Mouse (Mus musculus) MEL (cell line): ENCODE data around the gene Acbd7. TPM values are rescaled to one million over a fixed set of nuclear protein-coding genes. Genes with fewer than 3 reads are reported as not detected.

ENCODE experiments used
- DNase-seq: peaks from one replicate; pipeline ENCODE4 v3.0.0; 2011; ENCODE audit warnings: low read depth, low spot score
- H3K27ac ChIP-seq: 2 replicates; pipeline ENCODE4 v1.5.1; 2012; ENCODE audit warnings: low read depth, mild to moderate bottlenecking, control low read depth, low read length, moderate library complexity; ENCODE audit not compliant: control insufficient read depth
- H3K27me3 ChIP-seq, 2 experiments: fragments of 150-350 bp in 1 of 2; sonication (generic) in 1 of 2; 2 replicates each; pipeline ENCODE4 v1.6.1; 2012; ENCODE audit warnings: low read length in 2 of 2, mild to moderate bottlenecking in 2 of 2, improper control_type of control experiment in 1 of 2, moderate library complexity in 1 of 2; ENCODE audit not compliant: insufficient read depth in 2 of 2, control insufficient read depth in 1 of 2
- H3K36me3 ChIP-seq, 2 experiments: 2 replicates each; pipeline ENCODE4 v1.6.1; 2012 to 2014; ENCODE audit warnings: low read length in 2 of 2, improper control_type of control experiment in 1 of 2, inconsistent platforms in 1 of 2, mild to moderate bottlenecking in 1 of 2; ENCODE audit not compliant: insufficient read depth in 2 of 2, control insufficient read depth in 1 of 2
- H3K4me1 ChIP-seq, 2 experiments: fragments of 150-350 bp in 1 of 2; sonication (generic) in 1 of 2; 2 replicates each; pipeline ENCODE4 v1.6.1; 2012; ENCODE audit warnings: low read length in 2 of 2, improper control_type of control experiment in 1 of 2, mild to moderate bottlenecking in 1 of 2; ENCODE audit not compliant: insufficient read depth in 2 of 2, control insufficient read depth in 1 of 2
- H3K4me3 ChIP-seq, 2 experiments: fragments of 150-350 bp in 1 of 2; sonication (generic) in 1 of 2; 2 replicates each; pipeline ENCODE4 v1.5.1; 2012; ENCODE audit warnings: low read depth in 2 of 2, low read length in 2 of 2, mild to moderate bottlenecking in 2 of 2, moderate library complexity in 2 of 2, control low read depth in 1 of 2, improper control_type of control experiment in 1 of 2; ENCODE audit not compliant: control insufficient read depth in 1 of 2, insufficient read depth in 1 of 2
- H3K79me2 ChIP-seq: 2 replicates; pipeline ENCODE4 v1.6.1; 2012; ENCODE audit warnings: mild to moderate bottlenecking, low read length, moderate library complexity; ENCODE audit not compliant: control insufficient read depth, poor library complexity, insufficient read depth
- H3K9ac ChIP-seq: 2 replicates; pipeline ENCODE4 v1.6.1; 2012; ENCODE audit warnings: low read depth, mild to moderate bottlenecking, control low read depth, low read length, moderate library complexity; ENCODE audit not compliant: control insufficient read depth, poor library complexity, severe bottlenecking
- H3K9me3 ChIP-seq: fragments of 150-350 bp; sonication (generic); replicated peaks from 2 replicates; pipeline ENCODE4 v1.6.1; 2012; ENCODE audit warnings: mild to moderate bottlenecking, low read length, improper control_type of control experiment, moderate library complexity; ENCODE audit not compliant: insufficient read depth
- BHLHE40 ChIP-seq: IDR thresholded peaks from 2 replicates; pipeline ENCODE4 v1.6.1; 2012; ENCODE audit warnings: low read depth, mild to moderate bottlenecking, inconsistent platforms, low read length, improper control_type of control experiment, borderline replicate concordance
- CHD1 ChIP-seq: IDR thresholded peaks from 2 replicates; pipeline ENCODE4 v1.6.1; 2012; ENCODE audit warnings: low read depth, mild to moderate bottlenecking, inconsistent platforms, low read length, improper control_type of control experiment
- CHD2 ChIP-seq: IDR thresholded peaks from 2 replicates; pipeline ENCODE4 v1.6.1; 2011; ENCODE audit warnings: low read length, improper control_type of control experiment
- CTCF ChIP-seq, 3 experiments: IDR thresholded peaks in 2 of 3; conservative IDR thresholded peaks in 1 of 3; 2 replicates each; pipeline ENCODE4 v1.5.1; 2011 to 2012; ENCODE audit warnings: low read length in 3 of 3, low read depth in 2 of 3, mild to moderate bottlenecking in 2 of 3, improper control_type of control experiment in 1 of 3, inconsistent platforms in 1 of 3, mixed read lengths in 1 of 3, moderate library complexity in 1 of 3; ENCODE audit not compliant: control insufficient read depth in 1 of 3, insufficient read depth in 1 of 3, poor library complexity in 1 of 3, severe bottlenecking in 1 of 3
- ELF1 ChIP-seq: IDR thresholded peaks from 2 replicates; pipeline ENCODE4 v1.6.1; 2014; ENCODE audit warnings: low read depth, mild to moderate bottlenecking, inconsistent platforms, low read length, improper control_type of control experiment, moderate library complexity
- EP300 ChIP-seq, 2 experiments: IDR thresholded peaks; 2 replicates each; pipeline ENCODE4 v1.6.1; 2011; ENCODE audit warnings: improper control_type of control experiment in 2 of 2, low read length in 2 of 2, low read depth in 1 of 2, mild to moderate bottlenecking in 1 of 2
- ETS1 ChIP-seq: IDR thresholded peaks from 2 replicates; pipeline ENCODE4 v1.6.1; 2012; ENCODE audit warnings: low read depth, mild to moderate bottlenecking, inconsistent platforms, low read length, improper control_type of control experiment, moderate library complexity
- GABPA ChIP-seq: IDR thresholded peaks from 2 replicates; pipeline ENCODE4 v1.6.1; 2012; ENCODE audit warnings: low read depth, mild to moderate bottlenecking, inconsistent platforms, low read length, improper control_type of control experiment, moderate library complexity
- GATA1 ChIP-seq: IDR thresholded peaks from 2 replicates; pipeline ENCODE4 v1.6.1; 2011; ENCODE audit warnings: low read depth, low read length, improper control_type of control experiment
- HCFC1 ChIP-seq: IDR thresholded peaks from 2 replicates; pipeline ENCODE4 v1.6.1; 2012; ENCODE audit warnings: low read depth, mild to moderate bottlenecking, inconsistent platforms, low read length, improper control_type of control experiment, moderate library complexity
- MAZ ChIP-seq: IDR thresholded peaks from 2 replicates; pipeline ENCODE4 v1.6.1; 2012; ENCODE audit warnings: low read depth, mild to moderate bottlenecking, inconsistent platforms, low read length, improper control_type of control experiment
- MEF2A ChIP-seq: IDR thresholded peaks from 2 replicates; pipeline ENCODE4 v1.6.1; 2014; ENCODE audit warnings: low read depth, mild to moderate bottlenecking, inconsistent platforms, low read length, improper control_type of control experiment; ENCODE audit not compliant: poor library complexity, insufficient replicate concordance, severe bottlenecking; ENCODE audit errors: extremely low read depth
- MXI1 ChIP-seq: IDR thresholded peaks from 2 replicates; pipeline ENCODE4 v1.6.1; 2011; ENCODE audit warnings: mild to moderate bottlenecking, low read depth, low read length, improper control_type of control experiment
- MYC ChIP-seq: IDR thresholded peaks from 2 replicates; pipeline ENCODE4 v1.6.1; 2011; ENCODE audit warnings: low read depth, mild to moderate bottlenecking, low read length, improper control_type of control experiment, moderate library complexity
- POLR2A ChIP-seq, 2 experiments: IDR thresholded peaks; 2 replicates each; pipeline ENCODE4 v1.6.1; 2011 to 2012; ENCODE audit warnings: low read length in 2 of 2, mild to moderate bottlenecking in 2 of 2, control low read depth in 1 of 2, improper control_type of control experiment in 1 of 2, low read depth in 1 of 2, moderate library complexity in 1 of 2; ENCODE audit not compliant: control insufficient read depth in 1 of 2, insufficient read depth in 1 of 2, poor library complexity in 1 of 2
- POLR2AphosphoS2 ChIP-seq: IDR thresholded peaks from 2 replicates; pipeline ENCODE4 v1.6.1; 2011; ENCODE audit warnings: low read length, improper control_type of control experiment
- RCOR1 ChIP-seq: IDR thresholded peaks from 2 replicates; pipeline ENCODE4 v1.6.1; 2012; ENCODE audit warnings: low read depth, mild to moderate bottlenecking, inconsistent platforms, low read length, improper control_type of control experiment
- SIN3A ChIP-seq: IDR thresholded peaks from 2 replicates; pipeline ENCODE4 v1.6.1; 2012; ENCODE audit warnings: low read length, improper control_type of control experiment, inconsistent platforms
- SMC3 ChIP-seq: IDR thresholded peaks from 2 replicates; pipeline ENCODE4 v1.6.1; 2011; ENCODE audit warnings: low read depth, low read length, improper control_type of control experiment
- TAL1 ChIP-seq: IDR thresholded peaks from 2 replicates; pipeline ENCODE4 v1.6.1; 2012; ENCODE audit warnings: mild to moderate bottlenecking, inconsistent platforms, low read length, moderate library complexity, mixed read lengths
- TBP ChIP-seq: IDR thresholded peaks from 2 replicates; pipeline ENCODE4 v1.8.0; 2011; ENCODE audit warnings: low read depth, low read length, improper control_type of control experiment
- USF1 ChIP-seq: IDR thresholded peaks from 2 replicates; pipeline ENCODE4 v1.6.1; 2014; ENCODE audit warnings: low read depth, mild to moderate bottlenecking, inconsistent platforms, low read length, improper control_type of control experiment, moderate library complexity
- ZC3H11A ChIP-seq: IDR thresholded peaks from 2 replicates; pipeline ENCODE4 v1.6.1; 2012; ENCODE audit warnings: low read depth, mild to moderate bottlenecking, inconsistent platforms, low read length, improper control_type of control experiment
- ZMIZ1 ChIP-seq: IDR thresholded peaks from 2 replicates; pipeline ENCODE4 v1.6.1; 2012; ENCODE audit warnings: low read depth, mild to moderate bottlenecking, inconsistent platforms, low read length, improper control_type of control experiment, moderate library complexity
- ZNF384 ChIP-seq: IDR thresholded peaks from 2 replicates; pipeline ENCODE4 v1.6.1; 2012; ENCODE audit warnings: low read depth, mild to moderate bottlenecking, inconsistent platforms, low read length, improper control_type of control experiment
- polyA plus RNA-seq, 2 experiments: library from polyadenylated mRNA; stranded (reverse) in 1 of 2; unstranded in 1 of 2; fragments of >175 nt in 1 of 2; fragments of >200 nt in 1 of 2; gene quantifications; 2 replicates each; pipeline versions ENCODE4 v1.2.1 to v1.2.4; 2012; ENCODE audit warnings: low replicate concordance in 2 of 2, low read depth in 1 of 2; ENCODE audit not compliant: insufficient read length in 2 of 2, insufficient read depth in 1 of 2, missing spikeins in 1 of 2
- total RNA-seq: library from RNA; depleted of rRNA; stranded (reverse); fragments of 300-350 nt; gene quantifications from 2 replicates; pipeline ENCODE4 v1.2.3, GENCODE M21; 2012

Acbd7 gene
- total and polyA plus RNA-seq, 3 experiments = 2.9 to 3.7 TPM; not detected in 1

GRCm38 (mm10) chr2:3327351-3327750 lies 8.6 kb upstream of the Acbd7 start (continued):
- TF ChIP-seq EP300 (IDR thresholded peaks at IDR 0.05; ENCODE audit: low read depth in 1 of 2, low read length in 2 of 2) (no peak), SMC3 (peak; percentile 70), GATA1 (no peak), TBP (no peak), CTCF (IDR thresholded peaks at IDR 0.05 in 2 of 3, conservative IDR thresholded peaks at IDR 0.05 in 1 of 3; ENCODE audit: control insufficient read depth in 1 of 3, insufficient read depth in 1 of 3, low read depth in 2 of 3, low read length in 3 of 3, poor library complexity in 1 of 3, severe bottlenecking in 1 of 3) (peak; percentile 65 to 80 (median 68)), ZC3H11A (no peak), BHLHE40 (no peak), ETS1 (no peak), TAL1 (no peak), ELF1 (no peak)
- TF ChIP-seq, all 39 proteins: peak for 3

DNA sequence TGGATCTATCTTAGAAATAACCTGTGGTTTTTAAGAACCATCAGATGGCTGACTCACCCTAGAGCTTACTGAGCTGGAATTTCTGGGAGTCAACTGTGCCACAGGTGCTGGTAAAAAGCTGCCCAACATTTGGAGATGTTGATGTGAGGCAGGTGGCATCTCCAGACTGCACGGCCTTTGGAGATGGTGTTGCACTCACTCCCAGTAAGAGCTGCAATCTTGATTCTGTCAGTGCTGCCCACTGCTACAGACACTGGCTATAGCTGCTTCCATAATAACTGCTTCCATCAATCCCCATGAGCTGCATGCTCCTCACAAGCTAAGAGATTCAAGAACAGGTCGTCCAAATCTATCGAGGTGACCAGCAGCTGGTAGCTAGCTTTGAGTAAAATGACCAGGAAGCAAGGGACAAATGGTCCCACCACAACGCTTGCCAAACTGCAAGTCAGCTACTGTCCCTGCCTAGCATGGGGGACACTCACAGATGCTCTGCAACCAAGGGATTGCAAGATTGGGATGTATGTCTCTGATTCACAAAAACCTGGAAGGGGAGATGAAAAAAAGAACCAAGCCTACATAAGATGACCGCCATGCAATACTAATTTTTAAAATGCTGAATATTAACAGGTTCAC lies 4.8 kb upstream of the Acbd7 start:
- Histone ChIP-seq H3K27ac (peak overlapping the region; percentile 82), H3K4me3 (peak overlapping the region; percentile 82 to 89), H3K4me1 (peaks cover 3 to 8% of the 10 kb centered on the region in 2 experiments; a peak in 3 of 4 replicates), H3K79me2 (peaks cover 21% of the 10 kb centered on the region), H3K9me3 (no peaks in the 10 kb centered on the region)
- peak; percentile 33 for DNase-seq
- TF ChIP-seq HCFC1 = no peak
- TF ChIP-seq CHD2 = no peak
- no peak for TF ChIP-seq RCOR1
- TF ChIP-seq CHD1 = no peak
- no peak for TF ChIP-seq USF1
- TF ChIP-seq ZMIZ1 = no peak
- no peak for TF ChIP-seq POLR2A (IDR thresholded peaks at IDR 0.05; ENCODE audit: control insufficient read depth in 1 of 2, insufficient read depth in 1 of 2, low read depth in 1 of 2, low read length in 2 of 2, poor library complexity in 1 of 2)
- no peak for TF ChIP-seq MAZ
- no peak for TF ChIP-seq ZNF384
- TF ChIP-seq MEF2A = no peak
- no peak for TF ChIP-seq SIN3A
- TF ChIP-seq GABPA = no peak
- TF ChIP-seq ELF1 = no peak
- TF ChIP-seq ETS1 = no peak
- TF ChIP-seq TBP = no peak
- no peak for TF ChIP-seq POLR2AphosphoS2
- TF ChIP-seq MYC = no peak; the same call in 1 of the 2 replicates
- TF ChIP-seq MXI1 = no peak
- no peak for TF ChIP-seq SMC3
- TF ChIP-seq, all 39 proteins: peak for 0
- H3K36me3 ChIP-seq = peaks cover 0 to 17% of the 10 kb centered on the region in 2 experiments
- H3K27me3 ChIP-seq = no peaks in the 10 kb centered on the region
- H3K9ac ChIP-seq = peak overlapping the region; percentile 96
